Mouse (Mus musculus): Measurements from ENCODE around the gene Rabgap1.

DNA sequence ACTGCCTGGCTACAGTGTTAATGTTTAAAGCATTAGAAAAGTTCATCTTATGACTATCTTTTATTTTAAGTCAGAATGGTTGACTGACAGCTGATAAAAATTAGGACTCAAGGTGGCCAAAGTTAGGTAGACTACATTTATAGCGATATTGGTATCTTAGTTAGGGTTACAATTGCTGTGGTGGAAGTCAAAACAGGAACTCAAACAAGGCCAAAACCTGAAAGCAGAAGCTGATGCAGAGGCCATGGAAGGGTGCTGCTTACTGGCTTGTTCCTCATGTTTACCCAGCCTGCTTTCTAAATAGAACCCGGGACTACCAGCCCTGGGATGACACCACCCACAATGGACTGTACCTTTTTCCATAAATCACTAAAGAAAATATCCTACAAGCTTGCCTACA lies 41.1 kb downstream of the Rabgap1 start:
- TF ChIP-seq CTCF (conservative IDR thresholded peaks at IDR 0.05; ENCODE audit: low read length) (no peak), NANOG (IDR thresholded peaks at IDR 0.05; ENCODE audit: borderline replicate concordance, low read length) (no peak)
